Mouse (Mus musculus) G1E (cell line): ENCODE results near the gene Smc3.

Experiments
- CTCF ChIP-seq: IDR thresholded peaks from 2 replicates; pipeline ENCODE4 v1.5.1; 2012; ENCODE audit warnings: low read depth, low read length, inconsistent platforms, mixed read lengths
- GATA1 ChIP-seq: IDR thresholded peaks from 2 replicates; pipeline ENCODE4 v1.6.1; 2012; ENCODE audit warnings: borderline replicate concordance, low read length, inconsistent platforms, mixed read lengths
- POLR2AphosphoS5 ChIP-seq: IDR thresholded peaks from 2 replicates; pipeline ENCODE4 v1.6.1; 2012; ENCODE audit warnings: low read depth, low read length, inconsistent platforms; ENCODE audit not compliant: insufficient replicate concordance

DNA sequence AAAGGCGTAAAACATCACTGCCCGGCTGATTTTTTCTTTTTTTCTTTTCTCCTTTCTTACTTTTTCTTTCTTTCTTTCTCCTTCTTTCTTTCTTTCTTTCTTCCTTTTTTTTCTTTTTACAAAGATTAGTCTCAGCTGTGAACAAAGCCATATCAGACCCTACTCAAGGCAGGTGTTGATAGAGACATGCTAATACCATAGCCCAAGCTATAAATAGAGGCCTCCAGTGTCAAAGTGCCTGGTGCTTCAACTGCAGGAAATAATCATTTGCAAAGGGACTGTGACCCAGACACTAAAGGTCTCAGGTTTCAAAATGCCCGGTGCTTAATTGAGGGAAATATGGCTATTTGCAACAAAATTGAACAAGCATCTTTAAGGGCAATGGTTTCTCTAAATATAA lies 31.6 kb upstream of the Smc3 start:
- TF ChIP-seq CTCF = no peak
- TF ChIP-seq GATA1 = no peak
- no peak for TF ChIP-seq POLR2AphosphoS5
